Mouse (Mus musculus): ENCODE measurements around the gene Ipmk. TPM values are rescaled to one million over a fixed set of nuclear protein-coding genes. Genes with fewer than 3 reads are reported as not detected.

Gene Ipmk
- total and polyA plus RNA-seq, 2 experiments from 2014 or later, result 14.4 to 19.0 TPM

GRCm38 (mm10) chr10:71314596-71314995 is 33.0 kb upstream of the Ipmk start:
- Histone ChIP-seq H3K9ac (replicated peaks; ENCODE audit: low read length) (no peak overlapping the region), H3K4me1 (ENCODE audit: insufficient read depth, low read length) (no peaks in the 10 kb centered on the region), H3K4me3 (ENCODE audit: low read length) (no peak overlapping the region), H3K27me3 (ENCODE audit: insufficient read depth, low read length) (no peaks in the 10 kb centered on the region), H3K4me2 (ENCODE audit: low read depth, low read length) (no peak overlapping the region), H3K36me3 (ENCODE audit: insufficient read depth, low read length) (no peaks in the 10 kb centered on the region), H3K9me3 (ENCODE audit: low read length) (no peaks in the 10 kb centered on the region), H3K27ac (no peak overlapping the region)
- TF ChIP-seq CTCF (IDR thresholded peaks at IDR 0.05; ENCODE audit: low read depth), result no peak
- DNase-seq (ENCODE audit: low spot score), result no peak
- 91% methylated on average over 3 of the region's 3 CpGs for WGBS
- ATAC-seq, result no peak

GRCm38 (mm10) chr10:71316056-71316455 is 31.5 kb upstream of the Ipmk start:
- Histone ChIP-seq H3K36me3 (ENCODE audit: insufficient read depth, low read length) (no peaks in the 10 kb centered on the region), H3K27me3 (ENCODE audit: insufficient read depth, low read length) (no peaks in the 10 kb centered on the region), H3K9me3 (ENCODE audit: low read length) (no peaks in the 10 kb centered on the region), H3K4me2 (ENCODE audit: low read depth, low read length) (0 out of 2 replicates have a peak overlapping the region, but pooled peaks have one; percentile 5), H3K9ac (replicated peaks; ENCODE audit: low read length) (no peak overlapping the region), H3K27ac (no peak overlapping the region), H3K4me1 (ENCODE audit: insufficient read depth, low read length) (no peaks in the 10 kb centered on the region), H3K4me3 (ENCODE audit: low read length) (no peak overlapping the region)
- ATAC-seq (no peak), DNase-seq (ENCODE audit: low spot score) (no peak)
- no peak for TF ChIP-seq CTCF (IDR thresholded peaks at IDR 0.05; ENCODE audit: low read depth)
- WGBS, result 54% methylated on average over 11 of the region's 11 CpGs

GRCm38 (mm10) chr10:71316497-71316896 is 31.1 kb upstream of the Ipmk start:
- H3K9ac ChIP-seq (replicated peaks; ENCODE audit: low read length), result no peak overlapping the region

GRCm38 (mm10) chr10:71323669-71324068 is 23.9 kb upstream of the Ipmk start:
- Histone ChIP-seq H3K4me3 (ENCODE audit: low read length) (no peak overlapping the region), H3K9ac (replicated peaks; ENCODE audit: low read length) (no peak overlapping the region), H3K4me2 (ENCODE audit: low read depth, low read length) (no peak overlapping the region), H3K9me3 (ENCODE audit: low read length) (no peaks in the 10 kb centered on the region), H3K27me3 (ENCODE audit: insufficient read depth, low read length) (no peaks in the 10 kb centered on the region), H3K36me3 (ENCODE audit: insufficient read depth, low read length) (no peaks in the 10 kb centered on the region), H3K4me1 (ENCODE audit: insufficient read depth, low read length) (no peaks in the 10 kb centered on the region), H3K27ac (no peak overlapping the region)
- 87% methylated on average over 8 of the region's 8 CpGs for WGBS
- DNase-seq (ENCODE audit: low spot score) (no peak), ATAC-seq (no peak)
- no peak for TF ChIP-seq CTCF (IDR thresholded peaks at IDR 0.05; ENCODE audit: low read depth)

More at GRCm38 (mm10) chr10:71316497-71316896, 31.1 kb upstream of the Ipmk start:
- Histone ChIP-seq H3K9me3 (ENCODE audit: low read length) (no peaks in the 10 kb centered on the region), H3K27me3 (ENCODE audit: insufficient read depth, low read length) (no peaks in the 10 kb centered on the region), H3K27ac (no peak overlapping the region), H3K4me1 (ENCODE audit: insufficient read depth, low read length) (no peaks in the 10 kb centered on the region), H3K36me3 (ENCODE audit: insufficient read depth, low read length) (no peaks in the 10 kb centered on the region), H3K4me3 (ENCODE audit: low read length) (no peak overlapping the region), H3K4me2 (ENCODE audit: low read depth, low read length) (0 out of 2 replicates have a peak overlapping the region, but pooled peaks have one; percentile 5)
- ATAC-seq, result no peak
- DNase-seq (ENCODE audit: low spot score), result no peak
- 48% methylated on average over 7 of the region's 7 CpGs for WGBS
- no peak for TF ChIP-seq CTCF (IDR thresholded peaks at IDR 0.05; ENCODE audit: low read depth)

GRCm38 (mm10) chr10:71326123-71326522 is 21.4 kb upstream of the Ipmk start:
- no peak for DNase-seq (ENCODE audit: low spot score)
- Histone ChIP-seq H3K36me3 (ENCODE audit: insufficient read depth, low read length) (peaks cover 14% of the 10 kb centered on the region; the same call in 1 of the 2 replicates), H3K27me3 (ENCODE audit: insufficient read depth, low read length) (no peaks in the 10 kb centered on the region), H3K9ac (replicated peaks; ENCODE audit: low read length) (no peak overlapping the region), H3K9me3 (ENCODE audit: low read length) (no peaks in the 10 kb centered on the region), H3K27ac (no peak overlapping the region), H3K4me1 (ENCODE audit: insufficient read depth, low read length) (no peaks in the 10 kb centered on the region), H3K4me3 (ENCODE audit: low read length) (no peak overlapping the region), H3K4me2 (ENCODE audit: low read depth, low read length) (no peak overlapping the region)
- ATAC-seq, result no peak
- 78% methylated on average over 7 of the region's 7 CpGs for WGBS
- TF ChIP-seq CTCF (IDR thresholded peaks at IDR 0.05; ENCODE audit: low read depth), result no peak

- Histone ChIP-seq H3K4me3 (ENCODE audit: low read length) (no peak overlapping the region), H3K9ac (replicated peaks; ENCODE audit: low read length) (no peak overlapping the region), H3K36me3 (ENCODE audit: insufficient read depth, low read length) (peaks cover 14% of the 10 kb centered on the region; the same call in 1 of the 2 replicates), H3K4me2 (ENCODE audit: low read depth, low read length) (no peak overlapping the region), H3K27me3 (ENCODE audit: insufficient read depth, low read length) (no peaks in the 10 kb centered on the region), H3K9me3 (ENCODE audit: low read length) (no peaks in the 10 kb centered on the region), H3K4me1 (ENCODE audit: insufficient read depth, low read length) (no peaks in the 10 kb centered on the region), H3K27ac (no peak overlapping the region)
- peak; percentile 96 for TF ChIP-seq CTCF (IDR thresholded peaks at IDR 0.05; ENCODE audit: low read depth)
- DNase-seq (ENCODE audit: low spot score), result peak; percentile 87
- peak; percentile 49; the same call in 1 of the 2 replicates for ATAC-seq
- 11% methylated on average over 7 of the region's 7 CpGs for WGBS
Measured at GRCm38 (mm10) chr10:71326789-71327188, 20.8 kb upstream of the Ipmk start.

- TF ChIP-seq CTCF (IDR thresholded peaks at IDR 0.05; ENCODE audit: low read depth), result no peak
Measured at GRCm38 (mm10) chr10:71327386-71327785, 20.2 kb upstream of the Ipmk start.

More at GRCm38 (mm10) chr10:71327386-71327785, 20.2 kb upstream of the Ipmk start:
- ATAC-seq, result no peak
- Histone ChIP-seq H3K36me3 (ENCODE audit: insufficient read depth, low read length) (peaks cover 14% of the 10 kb centered on the region; the same call in 1 of the 2 replicates), H3K4me2 (ENCODE audit: low read depth, low read length) (no peak overlapping the region), H3K27ac (no peak overlapping the region), H3K4me1 (ENCODE audit: insufficient read depth, low read length) (no peaks in the 10 kb centered on the region), H3K9ac (replicated peaks; ENCODE audit: low read length) (no peak overlapping the region), H3K9me3 (ENCODE audit: low read length) (no peaks in the 10 kb centered on the region), H3K4me3 (ENCODE audit: low read length) (no peak overlapping the region), H3K27me3 (ENCODE audit: insufficient read depth, low read length) (no peaks in the 10 kb centered on the region)
- 71% methylated on average over 10 of the region's 10 CpGs for WGBS
- DNase-seq (ENCODE audit: low spot score), result no peak

Data from hindbrain, postnatal 0 days (tissue).